Mouse (Mus musculus): ENCODE measurements around the gene Lrrc4. TPM values are rescaled to one million over a fixed set of nuclear protein-coding genes. Genes with fewer than 3 reads are reported as not detected.

Gene Lrrc4
- polyA plus RNA-seq, 1 experiment from 2014 or later, result 0.27 TPM

GRCm38 (mm10) chr6:28729236-28729635, 102.3 kb downstream of the Lrrc4 start:
- WGBS (ENCODE audit: missing documents), result 77% methylated on average over 3 of the region's 3 CpGs
- no peaks in the 10 kb centered on the region for H3K36me3 ChIP-seq (ENCODE audit: inconsistent target)
- no peak overlapping the region for H3K4me3 ChIP-seq (ENCODE audit: inconsistent target)
- H3K27ac ChIP-seq, result peak overlapping the region; percentile 38
- no peaks in the 10 kb centered on the region for H3K79me2 ChIP-seq (ENCODE audit: inconsistent target)

- no peaks in the 10 kb centered on the region; the same call in 1 of the 2 replicates for H3K79me2 ChIP-seq (ENCODE audit: inconsistent target)
- H3K27ac ChIP-seq, result no peak overlapping the region
- no peak overlapping the region for H3K4me3 ChIP-seq (ENCODE audit: inconsistent target)
- WGBS (ENCODE audit: missing documents), result 100% methylated on average over 5 of the region's 5 CpGs
- H3K36me3 ChIP-seq (ENCODE audit: inconsistent target), result no peaks in the 10 kb centered on the region
Measured at GRCm38 (mm10) chr6:28724776-28725175, 106.8 kb downstream of the Lrrc4 start.

DNA sequence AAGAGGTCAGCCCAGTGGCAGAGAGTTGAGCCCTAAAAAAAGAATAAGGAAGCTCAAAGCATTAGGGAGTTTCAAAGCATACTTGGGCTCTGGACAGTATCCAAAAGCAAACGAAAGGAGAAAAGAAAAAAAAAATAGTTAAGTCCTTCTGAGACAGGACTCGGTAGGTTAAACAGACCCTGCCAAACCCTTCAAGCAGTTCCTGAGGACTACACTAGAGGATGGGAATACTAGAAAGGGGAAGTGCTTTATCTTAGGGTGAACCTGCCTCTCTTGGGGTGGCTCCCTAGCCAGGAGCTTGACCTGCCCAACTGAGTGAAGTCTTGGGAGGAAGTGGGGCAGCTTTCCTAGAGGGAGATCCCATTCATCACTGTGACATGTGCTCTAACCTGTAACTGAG, 108.5 kb downstream of the Lrrc4 start:
- H3K79me2 ChIP-seq (ENCODE audit: inconsistent target), result no peaks in the 10 kb centered on the region; the same call in 1 of the 2 replicates
- no peak overlapping the region for H3K4me3 ChIP-seq (ENCODE audit: inconsistent target)
- H3K27ac ChIP-seq, result peak overlapping the region; percentile 21
- 8% methylated on average over 2 of the region's 2 CpGs for WGBS (ENCODE audit: missing documents)
- no peaks in the 10 kb centered on the region for H3K36me3 ChIP-seq (ENCODE audit: inconsistent target)

DNA sequence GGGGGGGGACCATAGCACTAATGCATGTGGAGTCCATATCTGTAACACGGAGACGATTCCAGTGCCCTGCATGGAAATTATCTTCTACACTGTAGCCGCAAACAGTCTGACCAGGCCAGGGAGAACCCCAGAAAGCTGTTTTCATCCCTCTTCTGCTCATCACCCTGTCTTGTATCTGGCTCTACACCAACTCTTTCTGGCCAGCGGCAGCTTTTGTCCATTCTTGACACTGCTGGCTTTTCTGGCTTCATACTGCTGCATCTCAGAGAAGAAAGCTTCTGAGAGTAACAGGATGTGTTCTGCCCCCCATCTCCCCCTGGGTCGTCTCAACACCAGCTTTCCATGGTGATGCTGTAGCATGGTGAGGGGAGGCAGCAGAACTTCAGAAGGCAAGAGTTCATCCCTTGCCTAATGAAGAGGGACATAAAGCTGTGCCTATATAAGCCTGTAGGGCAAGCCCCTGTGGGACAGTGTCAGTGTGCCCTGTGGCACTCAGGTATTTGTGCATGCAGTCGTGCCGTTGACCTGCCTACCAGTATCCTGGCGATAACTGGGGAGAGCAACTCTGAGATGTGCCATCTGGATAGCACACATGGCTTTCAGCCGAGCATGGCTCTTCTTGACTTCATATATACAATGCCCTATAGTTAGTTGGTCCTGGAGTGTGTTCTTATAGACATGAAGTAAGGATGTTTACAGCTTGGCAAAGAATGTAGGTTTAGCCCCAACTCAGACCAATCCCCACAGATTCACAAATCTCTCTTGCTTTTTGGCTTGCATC, 111.0 kb downstream of the Lrrc4 start:
- H3K27ac ChIP-seq, result no peak overlapping the region
- WGBS (ENCODE audit: missing documents), result 95% methylated on average over 9 of the region's 9 CpGs
- H3K79me2 ChIP-seq (ENCODE audit: inconsistent target), result no peaks in the 10 kb centered on the region; the same call in 1 of the 2 replicates
- no peak overlapping the region for H3K4me3 ChIP-seq (ENCODE audit: inconsistent target)
- H3K36me3 ChIP-seq (ENCODE audit: inconsistent target), result no peaks in the 10 kb centered on the region

- Histone ChIP-seq H3K36me3 (ENCODE audit: inconsistent target) (no peaks in the 10 kb centered on the region; the same call in 1 of the 2 replicates), H3K4me3 (ENCODE audit: inconsistent target) (no peak overlapping the region)
- 94% methylated on average over 4 of the region's 4 CpGs for WGBS (ENCODE audit: missing documents)
Measured at GRCm38 (mm10) chr6:28717845-28718237, 113.7 kb downstream of the Lrrc4 start.

GRCm38 (mm10) chr6:28717203-28717844, 114.2 kb downstream of the Lrrc4 start:
- Histone ChIP-seq H3K4me3 (ENCODE audit: inconsistent target) (no peak overlapping the region), H3K79me2 (ENCODE audit: inconsistent target) (no peaks in the 10 kb centered on the region; the same call in 1 of the 2 replicates), H3K36me3 (ENCODE audit: inconsistent target) (peaks cover 4% of the 10 kb centered on the region; the same call in 1 of the 2 replicates), H3K27ac (no peak overlapping the region)
- WGBS (ENCODE audit: missing documents), result 84% methylated on average over 7 of the region's 7 CpGs

More at GRCm38 (mm10) chr6:28717845-28718237, 113.7 kb downstream of the Lrrc4 start:
- no peaks in the 10 kb centered on the region; the same call in 1 of the 2 replicates for H3K79me2 ChIP-seq (ENCODE audit: inconsistent target)
- no peak overlapping the region for H3K27ac ChIP-seq

DNA sequence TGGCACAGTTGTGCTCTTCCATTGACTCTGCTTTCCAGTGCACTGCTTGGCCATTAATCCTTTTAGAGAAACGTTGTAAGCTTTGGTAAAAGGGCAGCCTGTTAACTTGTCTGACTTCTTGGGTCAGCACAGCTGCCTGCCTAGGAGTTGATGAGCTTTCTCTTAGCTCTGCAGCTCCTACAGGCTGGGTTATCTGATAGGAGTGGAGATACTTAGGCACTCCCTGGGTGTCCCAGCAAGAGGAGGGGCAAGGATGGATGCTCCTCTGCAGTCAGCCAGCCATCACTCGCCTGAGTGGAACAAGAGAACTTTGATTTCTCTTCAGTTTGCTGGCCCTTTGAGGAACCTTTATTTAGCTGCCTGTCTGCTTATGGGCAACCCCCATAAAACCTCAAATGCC, 121.5 kb downstream of the Lrrc4 start:
- Histone ChIP-seq H3K27ac (no peak overlapping the region), H3K4me3 (ENCODE audit: inconsistent target) (no peak overlapping the region), H3K79me2 (ENCODE audit: inconsistent target) (no peaks in the 10 kb centered on the region), H3K36me3 (ENCODE audit: inconsistent target) (peaks cover 28% of the 10 kb centered on the region; the same call in 1 of the 2 replicates)
- 89% methylated on average over 2 of the region's 2 CpGs for WGBS (ENCODE audit: missing documents)

DNA sequence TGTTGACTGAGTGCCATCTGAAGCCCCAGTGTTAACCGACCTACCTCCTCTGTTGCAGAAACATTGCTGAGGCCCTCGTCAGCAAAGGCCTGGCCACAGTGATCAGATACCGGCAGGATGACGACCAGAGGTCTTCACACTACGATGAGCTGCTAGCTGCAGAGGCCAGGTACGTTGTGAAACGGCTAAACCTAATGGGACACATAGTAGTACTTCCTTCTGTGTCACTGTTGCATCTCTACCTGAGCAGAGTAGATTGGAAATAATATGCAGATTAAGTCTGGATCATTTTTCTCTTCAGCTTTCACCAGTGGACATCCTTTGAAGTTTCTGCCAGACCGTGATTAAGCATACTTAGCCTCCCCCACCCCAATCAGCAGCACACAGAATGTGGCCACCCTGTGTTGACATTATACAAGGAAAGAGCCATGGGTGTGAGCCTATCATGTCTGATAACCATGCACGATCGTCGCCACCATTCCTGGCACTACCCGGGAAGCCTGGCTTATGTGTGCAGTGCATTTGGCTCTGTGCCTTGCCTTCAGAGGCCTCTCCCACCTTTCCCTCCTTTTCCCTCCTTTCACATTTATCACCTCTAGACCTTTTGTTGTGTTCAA, 124.5 kb downstream of the Lrrc4 start:
- Histone ChIP-seq H3K4me3 (ENCODE audit: inconsistent target) (no peak overlapping the region), H3K79me2 (ENCODE audit: inconsistent target) (no peaks in the 10 kb centered on the region), H3K27ac (no peak overlapping the region), H3K36me3 (ENCODE audit: inconsistent target) (peaks cover 22% of the 10 kb centered on the region; the same call in 1 of the 2 replicates)
- WGBS (ENCODE audit: missing documents), result over 99% methylated on average over 11 of the region's 12 CpGs

DNA sequence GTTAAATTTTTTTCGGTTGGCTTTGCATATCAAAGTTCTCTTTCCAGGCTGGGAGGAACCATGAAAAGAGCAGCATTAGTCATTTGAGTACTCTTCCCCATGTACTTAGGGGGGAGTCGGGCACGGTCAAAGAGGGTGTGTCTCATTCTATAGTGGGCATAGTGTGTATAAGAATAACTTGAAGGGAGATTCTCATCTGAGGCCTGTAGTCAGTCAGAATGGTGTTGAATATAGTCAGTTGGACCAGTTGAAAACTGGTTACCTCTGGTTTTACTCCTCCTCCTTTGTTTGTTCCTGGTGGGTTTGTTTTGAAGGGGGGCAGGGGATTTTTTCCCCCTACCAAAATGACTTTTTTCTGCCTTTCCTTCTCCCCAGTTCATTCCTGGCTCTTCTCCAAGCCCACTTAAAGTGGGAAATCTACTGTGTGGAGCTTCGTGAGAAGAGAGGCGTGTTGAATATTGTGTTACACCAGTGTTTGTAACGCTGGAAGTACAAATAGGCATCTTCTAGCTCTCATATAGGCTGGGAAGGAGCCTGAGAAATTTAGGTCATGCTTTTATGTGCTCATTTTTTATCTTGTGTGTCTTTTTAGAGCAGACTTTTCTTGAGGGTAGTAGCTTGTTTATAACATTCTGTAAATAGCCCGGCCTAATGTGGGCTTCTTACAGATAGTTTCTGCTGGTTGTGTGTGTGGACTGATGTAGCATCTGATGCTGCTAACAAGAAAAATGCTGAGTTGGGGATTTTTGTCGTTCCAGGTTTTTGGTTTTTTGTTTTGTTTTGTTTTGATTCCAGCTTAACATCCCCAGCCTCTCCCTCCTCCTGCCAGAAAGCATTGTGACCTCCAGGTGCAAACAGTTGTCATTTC, 125.2 kb downstream of the Lrrc4 start:
- H3K79me2 ChIP-seq (ENCODE audit: inconsistent target), result no peaks in the 10 kb centered on the region
- peaks cover 22% of the 10 kb centered on the region; the same call in 1 of the 2 replicates for H3K36me3 ChIP-seq (ENCODE audit: inconsistent target)
- no peak overlapping the region for H3K4me3 ChIP-seq (ENCODE audit: inconsistent target)
- 94% methylated on average over 8 of the region's 8 CpGs for WGBS (ENCODE audit: missing documents)
- peak overlapping the region; percentile 69 for H3K27ac ChIP-seq

- Histone ChIP-seq H3K79me2 (ENCODE audit: inconsistent target) (no peaks in the 10 kb centered on the region), H3K36me3 (ENCODE audit: inconsistent target) (peaks cover 22% of the 10 kb centered on the region; the same call in 1 of the 2 replicates), H3K4me3 (ENCODE audit: inconsistent target) (no peak overlapping the region), H3K27ac (peak overlapping the region; percentile 69)
- WGBS (ENCODE audit: missing documents), result 90% methylated on average over 6 of the region's 6 CpGs
Measured at GRCm38 (mm10) chr6:28705384-28706107, 126.0 kb downstream of the Lrrc4 start.

DNA sequence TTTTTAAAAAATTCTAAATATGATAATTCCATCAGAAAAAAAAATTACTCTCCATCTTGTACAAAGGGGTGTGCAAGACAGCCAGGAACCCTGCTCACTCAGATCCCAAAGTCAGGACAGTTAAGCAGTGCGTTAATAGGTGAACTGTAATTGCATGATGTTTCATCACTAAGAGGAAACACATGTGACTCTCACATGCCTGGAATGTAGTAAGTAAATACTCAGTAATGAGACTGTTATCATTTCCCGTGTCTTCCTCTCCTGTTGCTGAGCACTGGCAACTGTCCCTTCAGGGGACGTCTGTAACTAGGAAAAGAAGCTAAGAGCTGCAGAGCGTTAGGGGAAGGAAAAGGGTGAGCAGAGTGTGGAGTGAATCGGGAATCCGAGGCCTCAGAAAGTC, 126.9 kb downstream of the Lrrc4 start:
- H3K79me2 ChIP-seq (ENCODE audit: inconsistent target), result no peaks in the 10 kb centered on the region
- peak overlapping the region; percentile 69 for H3K27ac ChIP-seq
- 62% methylated on average over 6 of the region's 6 CpGs for WGBS (ENCODE audit: missing documents)
- H3K4me3 ChIP-seq (ENCODE audit: inconsistent target), result no peak overlapping the region
- peaks cover 22% of the 10 kb centered on the region; the same call in 1 of the 2 replicates for H3K36me3 ChIP-seq (ENCODE audit: inconsistent target)

DNA sequence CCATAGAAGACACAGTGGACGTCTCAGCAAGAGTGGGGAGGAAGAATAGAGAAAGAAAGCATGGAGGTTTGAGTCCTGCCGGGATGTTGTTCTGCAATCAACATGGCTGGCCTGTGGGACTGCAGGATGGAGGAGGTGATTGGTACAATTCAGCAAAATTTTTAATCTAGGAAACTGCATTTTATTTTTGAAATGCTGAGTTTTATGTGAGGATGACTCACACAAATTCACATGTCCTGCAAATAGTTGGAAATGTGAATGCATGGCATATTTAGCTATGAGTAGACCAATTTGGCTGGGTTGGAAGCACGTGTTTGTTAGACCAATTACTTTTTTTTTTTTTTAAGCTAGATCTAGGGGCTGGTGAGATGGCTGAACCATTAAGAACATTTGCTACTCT, 134.3 kb downstream of the Lrrc4 start:
- no peak overlapping the region for H3K4me3 ChIP-seq (ENCODE audit: inconsistent target)
- no peaks in the 10 kb centered on the region for H3K36me3 ChIP-seq (ENCODE audit: inconsistent target)
- no peaks in the 10 kb centered on the region for H3K79me2 ChIP-seq (ENCODE audit: inconsistent target)
- WGBS (ENCODE audit: missing documents), result 86% methylated on average over 3 of the region's 3 CpGs
- peak overlapping the region; percentile 65 for H3K27ac ChIP-seq

DNA sequence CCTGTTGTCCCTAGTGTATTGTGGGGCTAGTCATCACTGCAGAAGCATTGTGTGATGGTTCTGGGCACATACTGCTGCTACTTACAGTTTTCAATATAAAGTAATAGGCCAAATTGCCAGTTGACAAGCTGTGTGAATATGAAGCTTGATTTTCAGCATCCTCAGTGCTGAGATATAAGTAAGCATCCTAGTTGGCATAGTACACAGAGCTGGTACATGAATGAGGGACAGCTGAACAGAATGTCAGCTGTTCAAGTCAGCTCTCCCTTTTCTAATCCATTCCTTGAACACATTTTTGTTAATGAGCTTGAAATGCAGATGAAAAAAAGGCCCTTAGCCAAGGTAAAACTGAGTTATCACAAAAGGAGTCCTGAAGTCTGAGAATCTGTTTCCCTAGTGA, 138.9 kb downstream of the Lrrc4 start:
- Histone ChIP-seq H3K4me3 (ENCODE audit: inconsistent target) (no peak overlapping the region), H3K36me3 (ENCODE audit: inconsistent target) (no peaks in the 10 kb centered on the region), H3K27ac (no peak overlapping the region), H3K79me2 (ENCODE audit: inconsistent target) (no peaks in the 10 kb centered on the region)
